Mouse (Mus musculus) erythroblast, adult 5-6 weeks (primary cell): ENCODE results near the gene Tmem238l. TPM values are rescaled to one million over a fixed set of nuclear protein-coding genes. Genes with fewer than 3 reads are reported as not detected.

Source experiments
- total RNA-seq, 2 experiments: library from RNA; stranded (forward) in 1 of 2; stranded (reverse) in 1 of 2; fragments of 150-400 nt in 1 of 2; fragments of 200-764, 138-1000 nt in 1 of 2; gene quantifications; 2 replicates each; pipeline versions ENCODE4 v1.2.3 to v1.2.4; 2015 to 2017; ENCODE audit warnings: low replicate concordance in 2 of 2

Tmem238l gene
- total RNA-seq, 2 experiments from 2014 or later, result not detected

Other genes starting within 250 kb of the Tmem238l start
- gene Pirt, start 44.7 kb upstream of the Tmem238l start, total RNA-seq (2015; ENCODE audit: low replicate concordance), result not detected in 2 replicates
- gene Pirt, start 44.7 kb upstream of the Tmem238l start, total RNA-seq (2017; ENCODE audit: low replicate concordance), result not detected in 2 replicates
- gene Tmem220, start 68.5 kb downstream of the Tmem238l start, total RNA-seq (2015; ENCODE audit: low replicate concordance), result not detected in 2 replicates
- not detected in 2 replicates for gene Tmem220, start 68.5 kb downstream of the Tmem238l start, total RNA-seq (2017; ENCODE audit: low replicate concordance)
- 9.6 and 13.2 TPM in 2 replicates for gene Adprm, start 96.0 kb downstream of the Tmem238l start, total RNA-seq (2015; ENCODE audit: low replicate concordance)
- gene Adprm, start 96.0 kb downstream of the Tmem238l start, total RNA-seq (2017; ENCODE audit: low replicate concordance), result 8.3 and 8.5 TPM in 2 replicates
- 2.7 and 2.9 TPM in 2 replicates for gene Sco1, start 96.0 kb downstream of the Tmem238l start, total RNA-seq (2015; ENCODE audit: low replicate concordance)
- 4.0 and 4.9 TPM in 2 replicates for gene Sco1, start 96.0 kb downstream of the Tmem238l start, total RNA-seq (2017; ENCODE audit: low replicate concordance)
- not detected in 2 replicates for gene Myh3, start 121.7 kb downstream of the Tmem238l start, total RNA-seq (2015; ENCODE audit: low replicate concordance)
- not detected in 2 replicates for gene Myh3, start 121.7 kb downstream of the Tmem238l start, total RNA-seq (2017; ENCODE audit: low replicate concordance)
- gene Myh2, start 214.4 kb downstream of the Tmem238l start, total RNA-seq (2015; ENCODE audit: low replicate concordance), result not detected in 2 replicates
- gene Myh2, start 214.4 kb downstream of the Tmem238l start, total RNA-seq (2017; ENCODE audit: low replicate concordance), result not detected in 2 replicates
- gene Myh1, start 243.4 kb downstream of the Tmem238l start, total RNA-seq (2015; ENCODE audit: low replicate concordance), result not detected in 2 replicates
- not detected in 2 replicates for gene Myh1, start 243.4 kb downstream of the Tmem238l start, total RNA-seq (2017; ENCODE audit: low replicate concordance)